Mouse (Mus musculus): ENCODE results near the gene Fam189b.

GRCm38 (mm10) chr3:89165268-89165870 lies 17.6 kb upstream of the Fam189b start:
- TF ChIP-seq POLR2A (IDR thresholded peaks at IDR 0.05; ENCODE audit: insufficient read depth, low read length) (no peak), CTCF (IDR thresholded peaks at IDR 0.05; ENCODE audit: low read depth, low read length) (no peak), EP300 (IDR thresholded peaks at IDR 0.05; ENCODE audit: insufficient read depth, low read depth, low read length) (no peak)
